Mouse (Mus musculus): ENCODE measurements around the gene Pex14.

- no peak for TF ChIP-seq CTCF (IDR thresholded peaks at IDR 0.05; ENCODE audit: low read depth, low read length)
- no peak for TF ChIP-seq POLR2A (IDR thresholded peaks at IDR 0.05; ENCODE audit: borderline replicate concordance, low read depth, low read length)
These were observed 147.8 kb downstream of the Pex14 start for GRCm38 (mm10) chr4:148951821-148952291.
